Mouse (Mus musculus) MEL (cell line): ENCODE data around the gene Med21. TPM values are rescaled to one million over a fixed set of nuclear protein-coding genes. Genes with fewer than 3 reads are reported as not detected.

Experiments
- DNase-seq: peaks from one replicate; pipeline ENCODE4 v3.0.0; 2011; ENCODE audit warnings: low read depth, low spot score
- H3K27ac ChIP-seq: 2 replicates; pipeline ENCODE4 v1.5.1; 2012; ENCODE audit warnings: low read depth, mild to moderate bottlenecking, control low read depth, low read length, moderate library complexity; ENCODE audit not compliant: control insufficient read depth
- H3K27me3 ChIP-seq, 2 experiments: fragments of 150-350 bp in 1 of 2; sonication (generic) in 1 of 2; 2 replicates each; pipeline ENCODE4 v1.6.1; 2012; ENCODE audit warnings: low read length in 2 of 2, mild to moderate bottlenecking in 2 of 2, improper control_type of control experiment in 1 of 2, moderate library complexity in 1 of 2; ENCODE audit not compliant: insufficient read depth in 2 of 2, control insufficient read depth in 1 of 2
- H3K36me3 ChIP-seq, 2 experiments: 2 replicates each; pipeline ENCODE4 v1.6.1; 2012 to 2014; ENCODE audit warnings: low read length in 2 of 2, improper control_type of control experiment in 1 of 2, inconsistent platforms in 1 of 2, mild to moderate bottlenecking in 1 of 2; ENCODE audit not compliant: insufficient read depth in 2 of 2, control insufficient read depth in 1 of 2
- H3K4me1 ChIP-seq, 2 experiments: fragments of 150-350 bp in 1 of 2; sonication (generic) in 1 of 2; 2 replicates each; pipeline ENCODE4 v1.6.1; 2012; ENCODE audit warnings: low read length in 2 of 2, improper control_type of control experiment in 1 of 2, mild to moderate bottlenecking in 1 of 2; ENCODE audit not compliant: insufficient read depth in 2 of 2, control insufficient read depth in 1 of 2
- H3K4me3 ChIP-seq, 2 experiments: fragments of 150-350 bp in 1 of 2; sonication (generic) in 1 of 2; 2 replicates each; pipeline ENCODE4 v1.5.1; 2012; ENCODE audit warnings: low read depth in 2 of 2, low read length in 2 of 2, mild to moderate bottlenecking in 2 of 2, moderate library complexity in 2 of 2, control low read depth in 1 of 2, improper control_type of control experiment in 1 of 2; ENCODE audit not compliant: control insufficient read depth in 1 of 2, insufficient read depth in 1 of 2
- H3K79me2 ChIP-seq: 2 replicates; pipeline ENCODE4 v1.6.1; 2012; ENCODE audit warnings: mild to moderate bottlenecking, low read length, moderate library complexity; ENCODE audit not compliant: control insufficient read depth, poor library complexity, insufficient read depth
- H3K9ac ChIP-seq: 2 replicates; pipeline ENCODE4 v1.6.1; 2012; ENCODE audit warnings: low read depth, mild to moderate bottlenecking, control low read depth, low read length, moderate library complexity; ENCODE audit not compliant: control insufficient read depth, poor library complexity, severe bottlenecking
- H3K9me3 ChIP-seq: fragments of 150-350 bp; sonication (generic); replicated peaks from 2 replicates; pipeline ENCODE4 v1.6.1; 2012; ENCODE audit warnings: mild to moderate bottlenecking, low read length, improper control_type of control experiment, moderate library complexity; ENCODE audit not compliant: insufficient read depth
- BHLHE40 ChIP-seq: IDR thresholded peaks from 2 replicates; pipeline ENCODE4 v1.6.1; 2012; ENCODE audit warnings: low read depth, mild to moderate bottlenecking, inconsistent platforms, low read length, improper control_type of control experiment, borderline replicate concordance
- CHD1 ChIP-seq: IDR thresholded peaks from 2 replicates; pipeline ENCODE4 v1.6.1; 2012; ENCODE audit warnings: low read depth, mild to moderate bottlenecking, inconsistent platforms, low read length, improper control_type of control experiment
- CHD2 ChIP-seq: IDR thresholded peaks from 2 replicates; pipeline ENCODE4 v1.6.1; 2011; ENCODE audit warnings: low read length, improper control_type of control experiment
- CTCF ChIP-seq, 3 experiments: IDR thresholded peaks in 2 of 3; conservative IDR thresholded peaks in 1 of 3; 2 replicates each; pipeline ENCODE4 v1.5.1; 2011 to 2012; ENCODE audit warnings: low read length in 3 of 3, low read depth in 2 of 3, mild to moderate bottlenecking in 2 of 3, improper control_type of control experiment in 1 of 3, inconsistent platforms in 1 of 3, mixed read lengths in 1 of 3, moderate library complexity in 1 of 3; ENCODE audit not compliant: control insufficient read depth in 1 of 3, insufficient read depth in 1 of 3, poor library complexity in 1 of 3, severe bottlenecking in 1 of 3
- EP300 ChIP-seq, 2 experiments: IDR thresholded peaks; 2 replicates each; pipeline ENCODE4 v1.6.1; 2011; ENCODE audit warnings: improper control_type of control experiment in 2 of 2, low read length in 2 of 2, low read depth in 1 of 2, mild to moderate bottlenecking in 1 of 2
- ETS1 ChIP-seq: IDR thresholded peaks from 2 replicates; pipeline ENCODE4 v1.6.1; 2012; ENCODE audit warnings: low read depth, mild to moderate bottlenecking, inconsistent platforms, low read length, improper control_type of control experiment, moderate library complexity
- GABPA ChIP-seq: IDR thresholded peaks from 2 replicates; pipeline ENCODE4 v1.6.1; 2012; ENCODE audit warnings: low read depth, mild to moderate bottlenecking, inconsistent platforms, low read length, improper control_type of control experiment, moderate library complexity
- GATA1 ChIP-seq: IDR thresholded peaks from 2 replicates; pipeline ENCODE4 v1.6.1; 2011; ENCODE audit warnings: low read depth, low read length, improper control_type of control experiment
- JUND ChIP-seq: IDR thresholded peaks from 2 replicates; pipeline ENCODE4 v1.6.1; 2011; ENCODE audit warnings: low read depth, mild to moderate bottlenecking, improper control_type of control experiment, low read length
- KAT2A ChIP-seq: conservative IDR thresholded peaks from 2 replicates; pipeline ENCODE4 v1.6.1; 2012; ENCODE audit warnings: low read depth, low read length, improper control_type of control experiment, inconsistent platforms
- MAX ChIP-seq: IDR thresholded peaks from 2 replicates; pipeline ENCODE4 v1.6.1; 2011; ENCODE audit warnings: low read length, improper control_type of control experiment
- MAZ ChIP-seq: IDR thresholded peaks from 2 replicates; pipeline ENCODE4 v1.6.1; 2012; ENCODE audit warnings: low read depth, mild to moderate bottlenecking, inconsistent platforms, low read length, improper control_type of control experiment
- MEF2A ChIP-seq: IDR thresholded peaks from 2 replicates; pipeline ENCODE4 v1.6.1; 2014; ENCODE audit warnings: low read depth, mild to moderate bottlenecking, inconsistent platforms, low read length, improper control_type of control experiment; ENCODE audit not compliant: poor library complexity, insufficient replicate concordance, severe bottlenecking; ENCODE audit errors: extremely low read depth
- MXI1 ChIP-seq: IDR thresholded peaks from 2 replicates; pipeline ENCODE4 v1.6.1; 2011; ENCODE audit warnings: mild to moderate bottlenecking, low read depth, low read length, improper control_type of control experiment
- POLR2A ChIP-seq, 2 experiments: IDR thresholded peaks; 2 replicates each; pipeline ENCODE4 v1.6.1; 2011 to 2012; ENCODE audit warnings: low read length in 2 of 2, mild to moderate bottlenecking in 2 of 2, control low read depth in 1 of 2, improper control_type of control experiment in 1 of 2, low read depth in 1 of 2, moderate library complexity in 1 of 2; ENCODE audit not compliant: control insufficient read depth in 1 of 2, insufficient read depth in 1 of 2, poor library complexity in 1 of 2
- RCOR1 ChIP-seq: IDR thresholded peaks from 2 replicates; pipeline ENCODE4 v1.6.1; 2012; ENCODE audit warnings: low read depth, mild to moderate bottlenecking, inconsistent platforms, low read length, improper control_type of control experiment
- SIN3A ChIP-seq: IDR thresholded peaks from 2 replicates; pipeline ENCODE4 v1.6.1; 2012; ENCODE audit warnings: low read length, improper control_type of control experiment, inconsistent platforms
- SMC3 ChIP-seq: IDR thresholded peaks from 2 replicates; pipeline ENCODE4 v1.6.1; 2011; ENCODE audit warnings: low read depth, low read length, improper control_type of control experiment
- TAL1 ChIP-seq: IDR thresholded peaks from 2 replicates; pipeline ENCODE4 v1.6.1; 2012; ENCODE audit warnings: mild to moderate bottlenecking, inconsistent platforms, low read length, moderate library complexity, mixed read lengths
- TBP ChIP-seq: IDR thresholded peaks from 2 replicates; pipeline ENCODE4 v1.8.0; 2011; ENCODE audit warnings: low read depth, low read length, improper control_type of control experiment
- TCF12 ChIP-seq: IDR thresholded peaks from 2 replicates; pipeline ENCODE4 v1.6.1; 2014; ENCODE audit warnings: low read depth, mild to moderate bottlenecking, inconsistent platforms, low read length, improper control_type of control experiment, moderate library complexity
- USF1 ChIP-seq: IDR thresholded peaks from 2 replicates; pipeline ENCODE4 v1.6.1; 2014; ENCODE audit warnings: low read depth, mild to moderate bottlenecking, inconsistent platforms, low read length, improper control_type of control experiment, moderate library complexity
- USF2 ChIP-seq, 2 experiments: IDR thresholded peaks; 2 replicates each; pipeline ENCODE4 v1.6.1; 2011 to 2012; ENCODE audit warnings: improper control_type of control experiment in 2 of 2, low read length in 2 of 2, borderline replicate concordance in 1 of 2, inconsistent platforms in 1 of 2, low read depth in 1 of 2, mild to moderate bottlenecking in 1 of 2; ENCODE audit not compliant: insufficient read depth in 1 of 2
- ZC3H11A ChIP-seq: IDR thresholded peaks from 2 replicates; pipeline ENCODE4 v1.6.1; 2012; ENCODE audit warnings: low read depth, mild to moderate bottlenecking, inconsistent platforms, low read length, improper control_type of control experiment
- ZMIZ1 ChIP-seq: IDR thresholded peaks from 2 replicates; pipeline ENCODE4 v1.6.1; 2012; ENCODE audit warnings: low read depth, mild to moderate bottlenecking, inconsistent platforms, low read length, improper control_type of control experiment, moderate library complexity
- polyA plus RNA-seq, 2 experiments: library from polyadenylated mRNA; stranded (reverse) in 1 of 2; unstranded in 1 of 2; fragments of >175 nt in 1 of 2; fragments of >200 nt in 1 of 2; gene quantifications; 2 replicates each; pipeline versions ENCODE4 v1.2.1 to v1.2.4; 2012; ENCODE audit warnings: low replicate concordance in 2 of 2, low read depth in 1 of 2; ENCODE audit not compliant: insufficient read length in 2 of 2, insufficient read depth in 1 of 2, missing spikeins in 1 of 2
- total RNA-seq: library from RNA; depleted of rRNA; stranded (reverse); fragments of 300-350 nt; gene quantifications from 2 replicates; pipeline ENCODE4 v1.2.3, GENCODE M21; 2012

The Med21 gene
- total and polyA plus RNA-seq, 3 experiments, result 56.7 to 79.5 TPM; not detected in 1

DNA sequence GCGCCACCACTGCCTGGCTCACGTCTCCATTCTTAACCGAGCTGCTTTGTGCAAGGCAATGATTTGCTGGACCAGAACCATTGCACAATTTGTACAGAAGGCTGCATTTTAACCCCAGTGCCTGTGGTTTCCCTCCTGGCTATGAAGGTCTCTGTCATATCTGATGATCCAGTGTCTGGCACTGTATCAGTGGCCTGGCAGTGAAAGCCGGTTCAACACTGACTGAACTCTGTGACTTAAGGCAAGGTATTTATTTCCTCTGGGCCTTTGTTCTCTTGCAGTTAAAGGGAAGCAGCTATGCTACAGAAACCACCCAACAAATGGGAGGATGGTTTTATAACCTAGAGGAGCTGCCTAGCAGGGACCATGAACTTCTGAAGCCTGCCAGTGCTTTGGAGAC, 11.4 kb upstream of the Med21 start:
- peak; percentile 61 for DNase-seq
- TF ChIP-seq KAT2A, result no peak
- TF ChIP-seq TAL1, result no peak; the same call in 1 of the 2 replicates
- no peak for TF ChIP-seq POLR2A (IDR thresholded peaks at IDR 0.05; ENCODE audit: control insufficient read depth in 1 of 2, insufficient read depth in 1 of 2, low read depth in 1 of 2, low read length in 2 of 2, poor library complexity in 1 of 2)
- no peak for TF ChIP-seq EP300 (IDR thresholded peaks at IDR 0.05; ENCODE audit: low read depth in 1 of 2, low read length in 2 of 2)
- TF ChIP-seq RCOR1, result 0 out of 2 replicates have a peak, but pooled peaks have one; percentile 15
- no peak for TF ChIP-seq SMC3
- peak; percentile 32; the same call in 1 of the 2 replicates for TF ChIP-seq SIN3A
- TF ChIP-seq USF2 (IDR thresholded peaks at IDR 0.05; ENCODE audit: borderline replicate concordance in 1 of 2, insufficient read depth in 1 of 2, low read depth in 1 of 2, low read length in 2 of 2), result no peak
- no peak; the same call in 1 of the 2 replicates for TF ChIP-seq ETS1
- no peak for TF ChIP-seq ZMIZ1
- 0 out of 2 replicates have a peak, but pooled peaks have one; percentile 8 for TF ChIP-seq GATA1
- no peak for TF ChIP-seq ZC3H11A
- no peak for TF ChIP-seq GABPA
- TF ChIP-seq CTCF (IDR thresholded peaks at IDR 0.05 in 2 of 3, conservative IDR thresholded peaks at IDR 0.05 in 1 of 3; ENCODE audit: control insufficient read depth in 1 of 3, insufficient read depth in 1 of 3, low read depth in 2 of 3, low read length in 3 of 3, poor library complexity in 1 of 3, severe bottlenecking in 1 of 3), result no peak
- no peak for TF ChIP-seq TBP
- no peak for TF ChIP-seq CHD1
- no peak for TF ChIP-seq JUND
- TF ChIP-seq MAZ, result no peak
- no peak for TF ChIP-seq BHLHE40
- H3K9ac ChIP-seq, result 0 out of 2 replicates have a peak overlapping the region, but pooled peaks have one; percentile 3
- no peaks in the 10 kb centered on the region for H3K27me3 ChIP-seq
- peaks cover 10% of the 10 kb centered on the region; the same call in 1 of the 2 replicates for H3K79me2 ChIP-seq
- peaks cover 0 to 27% of the 10 kb centered on the region in 2 experiments; a peak in 2 of 4 replicates for H3K36me3 ChIP-seq
- H3K4me1 ChIP-seq, result peaks cover 12 to 33% of the 10 kb centered on the region in 2 experiments
- H3K9me3 ChIP-seq, result no peaks in the 10 kb centered on the region
- H3K4me3 ChIP-seq, result no peak overlapping the region
- peak overlapping the region; percentile 11; the same call in 1 of the 2 replicates for H3K27ac ChIP-seq

DNA sequence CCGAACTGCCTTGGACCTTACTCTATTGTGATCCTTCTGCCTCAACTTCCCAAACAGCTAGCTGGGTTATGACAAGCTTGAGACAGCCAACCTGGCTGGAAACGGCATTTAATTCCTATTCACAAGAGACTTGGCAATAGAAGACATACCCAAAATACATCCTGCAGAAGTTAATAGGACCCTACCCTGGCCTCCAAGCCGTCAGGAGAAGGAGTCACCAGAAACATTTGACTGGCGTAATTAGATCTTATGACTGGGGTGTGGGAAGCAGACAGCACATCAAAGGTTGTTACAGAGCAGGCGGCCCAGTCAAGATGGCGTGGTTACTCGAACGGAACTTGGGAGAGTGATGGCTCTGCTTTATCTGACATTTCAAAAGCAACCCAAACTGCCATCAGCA, 10.5 kb upstream of the Med21 start:
- Histone ChIP-seq H3K27me3 (no peaks in the 10 kb centered on the region), H3K27ac (no peak overlapping the region), H3K4me3 (no peak overlapping the region), H3K4me1 (peaks cover 12 to 33% of the 10 kb centered on the region in 2 experiments), H3K36me3 (peaks cover 0 to 27% of the 10 kb centered on the region in 2 experiments; a peak in 2 of 4 replicates), H3K9ac (no peak overlapping the region), H3K9me3 (no peaks in the 10 kb centered on the region), H3K79me2 (peaks cover 10% of the 10 kb centered on the region; the same call in 1 of the 2 replicates)
- no peak for DNase-seq
- TF ChIP-seq GATA1 (no peak), POLR2A (IDR thresholded peaks at IDR 0.05; ENCODE audit: control insufficient read depth in 1 of 2, insufficient read depth in 1 of 2, low read depth in 1 of 2, low read length in 2 of 2, poor library complexity in 1 of 2) (no peak), MXI1 (no peak), USF1 (no peak), MAX (no peak), MEF2A (no peak), SIN3A (no peak), EP300 (IDR thresholded peaks at IDR 0.05; ENCODE audit: low read depth in 1 of 2, low read length in 2 of 2) (no peak), TCF12 (no peak), CHD2 (no peak)
